Mouse (Mus musculus) spleen, adult 2 months (tissue): Measurements from ENCODE around the gene Olfr781. TPM values are rescaled to one million over a fixed set of nuclear protein-coding genes. Genes with fewer than 3 reads are reported as not detected.

Experiments
- polyA plus RNA-seq: library from polyadenylated mRNA; depleted of rRNA; stranded (reverse); fragments of >200 nt; gene quantifications from 2 replicates; pipeline ENCODE4 v1.2.3, GENCODE M21; 2012; rRNA removed

Gene Olfr781
- polyA plus RNA-seq, 1 experiment = not detected

Other genes starting within 250 kb of the Olfr781 start
- not detected in 2 replicates for gene Olfr767, start 245.9 kb upstream of the Olfr781 start, polyA plus RNA-seq
- gene Olfr768, start 229.5 kb upstream of the Olfr781 start, polyA plus RNA-seq = not detected in 2 replicates
- gene Olfr769, start 211.0 kb upstream of the Olfr781 start, polyA plus RNA-seq = not detected in 2 replicates
- not detected in 2 replicates for gene Olfr770, start 189.9 kb upstream of the Olfr781 start, polyA plus RNA-seq
- gene Olfr771, start 164.1 kb upstream of the Olfr781 start, polyA plus RNA-seq = not detected in 2 replicates
- gene Olfr772, start 150.9 kb upstream of the Olfr781 start, polyA plus RNA-seq = not detected in 2 replicates
- gene Olfr773, start 141.4 kb upstream of the Olfr781 start, polyA plus RNA-seq = not detected in 2 replicates
- not detected in 2 replicates for gene Olfr774, start 92.7 kb upstream of the Olfr781 start, polyA plus RNA-seq
- not detected in 2 replicates for gene Olfr775, start 80.4 kb upstream of the Olfr781 start, polyA plus RNA-seq
- gene Olfr776, start 69.7 kb upstream of the Olfr781 start, polyA plus RNA-seq = not detected in 2 replicates
- gene Olfr777, start 57.4 kb upstream of the Olfr781 start, polyA plus RNA-seq = not detected in 2 replicates
- not detected in 2 replicates for gene Olfr780, start 10.7 kb upstream of the Olfr781 start, polyA plus RNA-seq
- not detected in 2 replicates for gene Olfr782, start 20.0 kb downstream of the Olfr781 start, polyA plus RNA-seq
- gene Olfr784, start 55.2 kb downstream of the Olfr781 start, polyA plus RNA-seq = not detected in 2 replicates
- not detected in 2 replicates for gene Olfr785, start 76.6 kb downstream of the Olfr781 start, polyA plus RNA-seq
- not detected in 2 replicates for gene Olfr786, start 98.5 kb downstream of the Olfr781 start, polyA plus RNA-seq
- gene Olfr787, start 133.0 kb downstream of the Olfr781 start, polyA plus RNA-seq = not detected in 2 replicates
- not detected in 2 replicates for gene Olfr788, start 142.1 kb downstream of the Olfr781 start, polyA plus RNA-seq
- gene Olfr789, start 155.9 kb downstream of the Olfr781 start, polyA plus RNA-seq = not detected in 2 replicates
- gene Olfr790, start 169.6 kb downstream of the Olfr781 start, polyA plus RNA-seq = not detected in 2 replicates
- gene Olfr791, start 192.9 kb downstream of the Olfr781 start, polyA plus RNA-seq = not detected in 2 replicates
- gene Olfr792, start 210.3 kb downstream of the Olfr781 start, polyA plus RNA-seq = not detected in 2 replicates
- gene Olfr794, start 238.8 kb downstream of the Olfr781 start, polyA plus RNA-seq = not detected in 2 replicates